Mouse (Mus musculus): ENCODE results near the gene Igsf3. TPM values are rescaled to one million over a fixed set of nuclear protein-coding genes. Genes with fewer than 3 reads are reported as not detected.
A peak's percentile ranks its signal among the peaks of the same experiment; 100 is the strongest.
"Not testable (repeated sequence)": the region's sequence is repeated elsewhere in the genome, so short reads cannot be mapped to it uniquely, and the experiment has no call there.

Igsf3 gene
- total RNA-seq, 2 experiments from 2014 or later: 2.9 to 3.7 TPM

GRCm38 (mm10) chr3:101401501-101401900 is 24.6 kb downstream of the Igsf3 start:
- no peak for DNase-seq (ENCODE audit: low spot score)

- no peak for DNase-seq (ENCODE audit: low spot score)
Measured at GRCm38 (mm10) chr3:101404620-101405415, 27.9 kb downstream of the Igsf3 start.

- DNase-seq (ENCODE audit: low spot score): no peak
Measured at GRCm38 (mm10) chr3:101405495-101405894, 28.6 kb downstream of the Igsf3 start.

- no peak for DNase-seq (ENCODE audit: low spot score)
Measured at GRCm38 (mm10) chr3:101406097-101406496, 29.2 kb downstream of the Igsf3 start.

GRCm38 (mm10) chr3:101407568-101407967 is 30.7 kb downstream of the Igsf3 start:
- DNase-seq (ENCODE audit: low spot score): no peak

GRCm38 (mm10) chr3:101408953-101409750 is 32.3 kb downstream of the Igsf3 start:
- peak; percentile 43 for DNase-seq (ENCODE audit: low spot score)

GRCm38 (mm10) chr3:101410202-101410601 is 33.3 kb downstream of the Igsf3 start:
- no peak for DNase-seq (ENCODE audit: low spot score)

- no peak for DNase-seq (ENCODE audit: low spot score)
Measured at GRCm38 (mm10) chr3:101410745-101411144, 33.9 kb downstream of the Igsf3 start.

GRCm38 (mm10) chr3:101411626-101412025 is 34.7 kb downstream of the Igsf3 start:
- DNase-seq (ENCODE audit: low spot score): no peak

- DNase-seq (ENCODE audit: low spot score): no peak
Measured at GRCm38 (mm10) chr3:101412115-101412514, 35.2 kb downstream of the Igsf3 start.

- DNase-seq (ENCODE audit: low spot score): not testable (repeated sequence)
Measured at GRCm38 (mm10) chr3:101413013-101413412, 36.1 kb downstream of the Igsf3 start.

GRCm38 (mm10) chr3:101418740-101419652 is 42.1 kb downstream of the Igsf3 start:
- DNase-seq (ENCODE audit: low spot score): no peak

- no peak for DNase-seq (ENCODE audit: low spot score)
Measured at GRCm38 (mm10) chr3:101419653-101419994, 42.7 kb downstream of the Igsf3 start.

- DNase-seq (ENCODE audit: low spot score): no peak
Measured at GRCm38 (mm10) chr3:101423188-101423587, 46.3 kb downstream of the Igsf3 start.

- no peak for DNase-seq (ENCODE audit: low spot score)
Measured at GRCm38 (mm10) chr3:101424295-101424885, 47.5 kb downstream of the Igsf3 start.

- no peak for DNase-seq (ENCODE audit: low spot score)
Measured at GRCm38 (mm10) chr3:101429982-101430754, 53.3 kb downstream of the Igsf3 start.

GRCm38 (mm10) chr3:101430755-101431115 is 53.9 kb downstream of the Igsf3 start:
- DNase-seq (ENCODE audit: low spot score): no peak

GRCm38 (mm10) chr3:101435672-101436071 is 58.8 kb downstream of the Igsf3 start:
- DNase-seq (ENCODE audit: low spot score): peak; percentile 11

GRCm38 (mm10) chr3:101436469-101436868 is 59.6 kb downstream of the Igsf3 start:
- DNase-seq (ENCODE audit: low spot score): no peak

GRCm38 (mm10) chr3:101437021-101437563 is 60.2 kb downstream of the Igsf3 start:
- no peak for DNase-seq (ENCODE audit: low spot score)
